Mouse (Mus musculus) liver, postnatal 0 days (tissue): ENCODE data around the gene Tnfrsf17.

Experiments used
- CTCF ChIP-seq: sonication (generic); IDR thresholded peaks from 2 replicates; pipeline ENCODE4 v1.5.1; 2016; ENCODE audit warnings: antibody characterized with exemption, low read depth
- EP300 ChIP-seq: IDR thresholded peaks from 2 replicates; pipeline ENCODE4 v1.6.1; 2016; ENCODE audit warnings: antibody characterized with exemption, low read depth, mild to moderate bottlenecking

GRCm38 (mm10) chr16:11365626-11366025 is 52.0 kb downstream of the Tnfrsf17 start:
- TF ChIP-seq EP300 = no peak
- no peak for TF ChIP-seq CTCF
